ENCODE assay signal across 8 mouse cellular contexts in the genomic region with DNA sequence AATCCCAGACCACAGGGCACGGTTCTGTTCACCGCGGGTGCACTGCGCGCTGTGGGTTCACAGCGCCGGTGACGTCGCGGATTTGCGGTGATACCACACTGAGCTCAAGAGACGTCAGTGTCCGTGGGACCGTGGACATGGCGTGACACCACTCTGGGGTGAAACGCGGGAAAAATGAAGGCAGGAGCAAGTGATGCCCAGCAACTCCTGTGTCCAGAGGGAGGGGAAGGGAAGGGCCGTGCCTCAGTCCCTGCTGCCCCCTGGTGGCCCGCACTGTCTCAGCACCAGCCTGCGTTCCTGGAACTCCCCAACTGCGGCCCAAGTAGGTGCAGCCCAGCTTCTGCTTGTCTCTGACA. TPM values are rescaled to one million over a fixed set of nuclear protein-coding genes. Genes with fewer than 3 reads are reported as not detected.
DNase-seq lines count a peak whose midpoint lies in the region; ATAC-seq and TF ChIP-seq lines count a peak whose summit lies in the region.

No protein-coding gene starts in this region.

- H3K9ac ChIP-seq in heart, embryonic 13.5 days, result peak overlapping the region; percentile 42; the same call in 1 of the 2 replicates
- H3K9ac ChIP-seq in kidney, postnatal 0 days (ENCODE audit: low read depth, low read length), result 0 out of 2 replicates have a peak overlapping the region, but pooled peaks have one; percentile 5
- H3K9ac ChIP-seq in liver, adult 2 months (ENCODE audit: low read depth, low read length), result no peak overlapping the region

- peak; percentile 18 for DNase-seq in brain, embryonic 18.5 days (ENCODE audit: low read depth, low spot score)
- peak; percentile 94 for DNase-seq in kidney, postnatal 0 days (ENCODE audit: low spot score)
- peak; percentile 31 for DNase-seq in liver, adult 2 months (ENCODE audit: extremely low read depth, low read depth, low spot score)
- peak; percentile 86 to 95 for DNase-seq in spleen, postnatal 4 days (ENCODE audit: low spot score in 2 of 2)

- no peak for TF ChIP-seq POLR2A in liver, adult 2 months (IDR thresholded peaks at IDR 0.05; ENCODE audit: extremely low read depth, insufficient read depth, low read length)
- no peak for TF ChIP-seq POLR2A in myocyte (IDR thresholded peaks at IDR 0.05; ENCODE audit: insufficient read length, low read depth)

- peak; percentile 99 for TF ChIP-seq CTCF in C2C12 (IDR thresholded peaks at IDR 0.05; ENCODE audit: control insufficient read depth, insufficient read depth, insufficient read length)
- TF ChIP-seq CTCF in kidney, postnatal 0 days (IDR thresholded peaks at IDR 0.05; ENCODE audit: low read depth), result peak; percentile 98
- TF ChIP-seq CTCF in liver, adult 2 months (IDR thresholded peaks at IDR 0.05; ENCODE audit: low read depth, low read length), result peak; percentile 99

- H3K27me3 ChIP-seq in C2C12 (ENCODE audit: control insufficient read depth, insufficient read depth, insufficient read length) (no peaks in the 10 kb centered on the region), myocyte (ENCODE audit: control insufficient read depth, insufficient read depth, insufficient read length) (no peaks in the 10 kb centered on the region)
- peaks cover 20% of the 10 kb centered on the region for H3K27me3 ChIP-seq in erythroblast, embryonic 14.5 days (ENCODE audit: control insufficient read depth)
- peaks cover 3% of the 10 kb centered on the region; the same call in 1 of the 2 replicates for H3K27me3 ChIP-seq in heart, embryonic 13.5 days (replicated peaks)
- H3K27me3 ChIP-seq in kidney, postnatal 0 days (ENCODE audit: insufficient read depth, low read length), result no peaks in the 10 kb centered on the region
- H3K27me3 ChIP-seq in liver, adult 2 months (ENCODE audit: control insufficient read depth, insufficient read depth, low read length), result no peaks in the 10 kb centered on the region

- ATAC-seq in heart, embryonic 13.5 days (ENCODE audit: extremely low read depth, insufficient number of reproducible peaks, low FRiP score, low TSS enrichment), result no peak
- ATAC-seq in kidney, postnatal 0 days (replicated peaks; ENCODE audit: low FRiP score, low read depth), result peak; percentile 58

- H3ac ChIP-seq in C2C12 (ENCODE audit: control insufficient read depth, insufficient read length, low read depth) (peak overlapping the region; percentile 27), myocyte (ENCODE audit: control insufficient read depth, insufficient read length) (no peak overlapping the region)

- H3K9me3 ChIP-seq in erythroblast, embryonic 14.5 days (ENCODE audit: control insufficient read depth, low read length), result peaks cover 3% of the 10 kb centered on the region
- H3K9me3 ChIP-seq in heart, embryonic 13.5 days, result 0 out of 2 replicates have a peak, but pooled peaks cover under 1% of the 10 kb centered on the region
- no peaks in the 10 kb centered on the region for H3K9me3 ChIP-seq in kidney, postnatal 0 days (replicated peaks; ENCODE audit: low read length)

- WGBS in heart, embryonic 13.5 days, result 6% methylated on average over 21 of the region's 21 CpGs
- 3% methylated on average over 21 of the region's 21 CpGs for WGBS in kidney, postnatal 0 days
- 7% methylated on average over 21 of the region's 21 CpGs for WGBS in liver, adult 2 months

- H3K4me1 ChIP-seq in erythroblast, embryonic 14.5 days (ENCODE audit: control insufficient read depth), result peaks cover 10% of the 10 kb centered on the region
- peaks cover 28% of the 10 kb centered on the region for H3K4me1 ChIP-seq in heart, embryonic 13.5 days
- peaks cover 5% of the 10 kb centered on the region; the same call in 1 of the 2 replicates for H3K4me1 ChIP-seq in kidney, postnatal 0 days (replicated peaks; ENCODE audit: insufficient read depth, low read length)
- H3K4me1 ChIP-seq in liver, adult 2 months (ENCODE audit: control insufficient read depth, insufficient read depth, low read length), result peaks cover 17% of the 10 kb centered on the region

- H3K36me3 ChIP-seq in C2C12 (ENCODE audit: control insufficient read depth, insufficient read depth) (peaks cover 15% of the 10 kb centered on the region), myocyte (ENCODE audit: control insufficient read depth, insufficient read depth) (no peaks in the 10 kb centered on the region)
- H3K36me3 ChIP-seq in erythroblast, embryonic 14.5 days (ENCODE audit: control insufficient read depth), result no peaks in the 10 kb centered on the region
- H3K36me3 ChIP-seq in heart, embryonic 13.5 days, result no peaks in the 10 kb centered on the region
- no peaks in the 10 kb centered on the region for H3K36me3 ChIP-seq in kidney, postnatal 0 days (ENCODE audit: insufficient read depth, low read length)
- no peaks in the 10 kb centered on the region for H3K36me3 ChIP-seq in liver, adult 2 months (ENCODE audit: control insufficient read depth, insufficient read depth, low read length)

- H3K4me2 ChIP-seq in heart, embryonic 13.5 days, result peak overlapping the region; percentile 66
- H3K4me2 ChIP-seq in kidney, postnatal 0 days (ENCODE audit: low read length), result peak overlapping the region; percentile 52
- peak overlapping the region; percentile 97 for H3K4me2 ChIP-seq in myocyte (ENCODE audit: low read depth)

- no peak overlapping the region for H3K4me3 ChIP-seq in C2C12 (ENCODE audit: insufficient read depth, poor library complexity, severe bottlenecking)
- H3K4me3 ChIP-seq in erythroblast, embryonic 14.5 days (replicated peaks), result peak overlapping the region; percentile 65
- peak overlapping the region; percentile 36 for H3K4me3 ChIP-seq in heart, embryonic 13.5 days
- H3K4me3 ChIP-seq in kidney, postnatal 0 days (replicated peaks; ENCODE audit: low read depth, low read length), result peak overlapping the region; percentile 11
- peak overlapping the region; percentile 17; the same call in 1 of the 2 replicates for H3K4me3 ChIP-seq in liver, adult 2 months (ENCODE audit: insufficient read depth, low read depth, low read length)
- peak overlapping the region; percentile 6 for H3K4me3 ChIP-seq in myocyte

- H3K79me2 ChIP-seq in C2C12 (ENCODE audit: control insufficient read depth, insufficient read depth) (no peaks in the 10 kb centered on the region), myocyte (ENCODE audit: control insufficient read depth, insufficient read depth) (no peaks in the 10 kb centered on the region)
- H3K79me2 ChIP-seq in liver, adult 2 months (ENCODE audit: control insufficient read depth, insufficient read depth, low read length), result no peaks in the 10 kb centered on the region

- no peak overlapping the region for H3K27ac ChIP-seq in heart, embryonic 13.5 days (replicated peaks)
- no peak overlapping the region for H3K27ac ChIP-seq in kidney, postnatal 0 days
- H3K27ac ChIP-seq in liver, adult 2 months (replicated peaks; ENCODE audit: insufficient read depth, low read depth, low read length), result no peak overlapping the region

- H3K79me3 ChIP-seq in C2C12 (ENCODE audit: low read depth), result no peaks in the 10 kb centered on the region

TF ChIP-seq in C2C12, 6 proteins besides CTCF, POLR2A, EP300 and RAD21:
- TF ChIP-seq MAX (IDR thresholded peaks at IDR 0.05) (no peak), USF1 (IDR thresholded peaks at IDR 0.05; ENCODE audit: low read depth) (no peak), MYOG (IDR thresholded peaks at IDR 0.05; ENCODE audit: control insufficient read depth, extremely low read depth, insufficient read length) (no peak), MYOD1 (IDR thresholded peaks at IDR 0.05; ENCODE audit: control insufficient read depth, insufficient read length, low read depth) (no peak), CEBPB (IDR thresholded peaks at IDR 0.05; ENCODE audit: low read depth) (no peak), FOSL1 (IDR thresholded peaks at IDR 0.05; ENCODE audit: insufficient read depth, low read length, poor library complexity, severe bottlenecking) (no peak)

TF ChIP-seq in myocyte, 11 proteins besides CTCF, POLR2A, EP300 and RAD21:
- TF ChIP-seq MYOD1 (IDR thresholded peaks at IDR 0.05; ENCODE audit: control insufficient read depth in 1 of 3, insufficient read length in 2 of 3, low read depth in 2 of 3), result peak in 1 of 3 experiments; percentile 12
- TF ChIP-seq MYOG (IDR thresholded peaks at IDR 0.05; ENCODE audit: control insufficient read depth in 1 of 3, insufficient read depth in 1 of 3, insufficient read length in 2 of 3, low read depth in 2 of 3), result no peak
- TF ChIP-seq POLR2AphosphoS2 (IDR thresholded peaks at IDR 0.05; ENCODE audit: insufficient read length, low read depth), result peak; percentile 36

RNA-seq across cellular contexts. Expression of a gene that starts 21.9 kb away (rescaled TPM):
- polyA plus RNA-seq in C2C12 (2012; fragmentation: generic; extraction: Trizol) (0.35 TPM), myocyte (2012; fragmentation: generic; extraction: Trizol) (0.59 TPM)
- polyA plus RNA-seq in erythroblast, embryonic 14.5 days (2012), result 0.04 and 0.05 TPM in 2 replicates
- polyA plus RNA-seq in heart, embryonic 13.5 days (2015; fragmentation: Nextera tagmentation; extraction: Ambion mirVana), result 0.35 and 0.47 TPM in 2 replicates
- 0.18 and 0.22 TPM in 2 replicates for polyA plus RNA-seq in kidney, postnatal 0 days (2015; fragmentation: Nextera tagmentation; extraction: Ambion mirVana)
- total RNA-seq in liver, adult 2 months (2014; rRNA removed), result 0.09 and 0.67 TPM in 2 replicates
- 0.62 and 1.2 TPM in 2 replicates for polyA plus RNA-seq in liver, adult 2 months (2012; rRNA removed)

RNA-seq across cellular contexts. Expression of a gene that starts 29.4 kb away (rescaled TPM):
- 22.7 TPM for polyA plus RNA-seq in C2C12 (2012; fragmentation: generic; extraction: Trizol)
- 0.08 and 0.09 TPM in 2 replicates for polyA plus RNA-seq in erythroblast, embryonic 14.5 days (2012)
- 3.7 and 4.9 TPM in 2 replicates for polyA plus RNA-seq in heart, embryonic 13.5 days (2015; fragmentation: Nextera tagmentation; extraction: Ambion mirVana)
- polyA plus RNA-seq in kidney, postnatal 0 days (2015; fragmentation: Nextera tagmentation; extraction: Ambion mirVana), result 9.8 and 10.0 TPM in 2 replicates
- 11.3 and 16.6 TPM in 2 replicates for total RNA-seq in liver, adult 2 months (2014; rRNA removed)
- 18.7 and 24.0 TPM in 2 replicates for polyA plus RNA-seq in liver, adult 2 months (2012; rRNA removed)
- polyA plus RNA-seq in myocyte (2012; fragmentation: generic; extraction: Trizol), result 10.7 TPM

Comparison
In these comparisons a context has a peak if more than half of its experiments do, and no peak if none do; other contexts are left out.
1. DNase-seq: peak in every context shown above with its lines; median percentile 94 in kidney, postnatal 0 days; 90 in spleen, postnatal 4 days; 31 in liver, adult 2 months; 18 in brain, embryonic 18.5 days.